Mouse (Mus musculus) left cerebral cortex, postnatal 36 days (tissue): ENCODE measurements around the gene Tbx2. TPM values are rescaled to one million over a fixed set of nuclear protein-coding genes. Genes with fewer than 3 reads are reported as not detected.

Source experiments
- DNase-seq, 2 experiments: peaks; one replicate each; pipeline ENCODE4 v3.0.0; 2021 to 2022; ENCODE audit warnings: low spot score in 2 of 2, mixed read lengths in 1 of 2
- intact Hi-C: fragments of 180-260 bp; cut with DNase I; formaldehyde crosslinking; loops from one replicate; pipeline ENCODE4 v1.15.1; 2025
- total RNA-seq, 2 experiments: library from RNA; stranded (reverse); gene quantifications; 2 replicates each; pipeline ENCODE4 v1.2.3; 2021

The Tbx2 gene
- total RNA-seq, 2 experiments from 2014 or later: 1.9 to 2.2 TPM

DNA sequence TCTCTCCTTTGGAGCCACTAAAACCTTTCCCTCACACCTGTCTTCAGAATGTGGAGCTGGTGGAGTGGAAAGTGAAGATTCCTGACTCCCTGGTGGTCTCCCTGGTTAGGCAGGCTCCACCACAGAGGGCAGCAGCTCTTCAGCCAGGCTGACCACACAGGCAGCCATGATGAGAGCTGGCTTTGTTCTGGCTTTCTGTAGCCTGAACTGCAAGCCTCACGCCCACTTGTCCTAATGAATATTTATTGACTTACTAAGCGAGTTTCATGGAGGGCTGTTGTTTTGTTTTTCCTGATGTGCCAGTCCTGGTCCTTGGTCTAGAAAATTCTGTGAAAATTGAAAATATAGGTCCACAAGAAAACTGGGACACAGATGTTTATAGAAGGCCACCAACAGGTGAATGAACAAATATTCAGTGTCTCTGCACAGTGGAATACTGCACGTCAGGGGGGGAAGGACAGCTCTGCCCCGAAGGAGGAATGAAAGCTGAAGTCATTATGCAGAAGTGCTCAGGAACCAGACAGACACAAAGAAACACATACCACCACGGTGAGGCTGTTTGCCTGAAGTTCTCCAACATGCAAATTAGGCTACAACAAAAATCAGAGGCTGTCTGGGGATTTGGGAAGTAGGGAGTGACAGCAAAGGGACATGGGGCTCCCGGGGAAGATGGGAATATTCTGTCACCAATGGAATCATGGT is 25.8 kb downstream of the Tbx2 start:
- no peak for DNase-seq
- intact Hi-C loops: no loop called here

DNA sequence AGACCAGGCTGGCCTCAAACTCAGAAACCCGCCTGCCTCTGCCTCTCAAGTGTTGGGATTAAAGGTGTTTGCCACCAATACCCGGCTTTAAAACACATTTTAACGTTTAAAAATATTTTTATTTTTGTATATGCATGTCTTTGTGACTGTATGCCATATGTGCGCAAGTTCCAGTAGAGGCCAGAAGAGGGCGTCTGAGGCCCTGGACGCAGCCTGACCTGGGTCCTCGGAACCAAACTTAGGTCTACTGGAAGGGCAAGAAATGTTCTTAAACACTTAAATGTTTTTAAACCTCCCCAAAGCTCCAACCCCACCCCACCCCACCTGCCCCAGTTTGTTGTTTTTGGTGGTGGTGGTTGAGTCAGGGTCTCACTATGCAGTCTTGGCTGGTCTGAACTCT is 32.0 kb downstream of the Tbx2 start:
- no peak for DNase-seq
- intact Hi-C loops: no loop called here

DNA sequence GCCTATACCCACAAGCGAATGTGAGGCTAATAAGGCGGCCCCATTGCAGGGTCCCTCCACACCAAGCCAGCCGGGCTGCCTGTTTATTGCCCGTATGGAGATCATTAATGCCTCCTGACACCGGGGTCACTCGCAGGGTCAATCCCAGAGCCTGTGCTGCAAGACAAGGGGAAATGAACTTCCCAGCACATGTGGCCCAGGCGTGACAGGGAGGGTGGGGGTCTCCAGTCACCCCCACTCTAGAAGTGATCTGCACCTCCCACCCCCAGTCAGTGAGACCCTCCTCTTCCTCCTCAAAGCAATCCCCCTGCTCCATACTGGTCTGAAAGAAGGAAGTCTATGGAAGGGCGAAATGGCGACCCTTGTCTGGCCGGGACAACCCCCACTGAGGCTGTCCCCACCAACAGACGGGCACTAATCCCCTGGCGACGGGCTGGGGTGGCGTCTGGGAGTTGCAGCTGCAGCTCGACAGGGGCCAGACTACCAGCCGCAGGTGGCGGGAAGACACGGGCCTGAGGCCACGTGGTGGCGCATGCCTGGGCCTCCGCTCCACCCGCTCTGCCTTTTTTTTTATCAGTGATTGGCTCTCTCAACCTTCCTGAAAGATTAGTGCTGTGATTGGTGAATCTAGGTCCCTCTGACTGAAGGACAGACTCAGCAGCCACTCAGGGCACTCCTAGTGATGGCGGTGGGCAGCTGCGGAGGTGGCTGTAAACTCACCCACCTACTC is 43.9 kb downstream of the Tbx2 start:
- DNase-seq: no peak

DNA sequence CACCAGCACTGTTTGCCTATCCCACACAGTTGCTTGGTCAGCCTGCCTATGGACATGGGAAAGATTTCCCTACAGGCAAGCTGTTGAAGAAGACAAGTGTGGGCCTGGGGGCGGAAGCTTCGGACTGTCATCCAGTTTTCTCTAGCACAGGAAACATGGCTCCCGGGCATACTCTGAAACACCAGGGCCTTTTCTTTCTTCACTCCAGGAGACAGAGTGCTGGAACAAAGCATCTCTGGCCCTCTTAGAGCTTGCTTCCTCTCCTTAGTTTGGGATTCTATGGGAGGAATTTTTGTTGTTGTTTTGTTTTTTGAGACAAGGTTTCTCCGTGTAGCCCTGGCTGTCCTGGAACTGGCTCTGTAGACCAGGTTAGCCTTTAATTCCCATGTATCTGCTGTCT is 52.1 kb downstream of the Tbx2 start:
- intact Hi-C loops: no loop called here
- no peak for DNase-seq

More for the DNA sequence above, 43.9 kb downstream of the Tbx2 start:
- intact Hi-C loops: no loop called here

DNA sequence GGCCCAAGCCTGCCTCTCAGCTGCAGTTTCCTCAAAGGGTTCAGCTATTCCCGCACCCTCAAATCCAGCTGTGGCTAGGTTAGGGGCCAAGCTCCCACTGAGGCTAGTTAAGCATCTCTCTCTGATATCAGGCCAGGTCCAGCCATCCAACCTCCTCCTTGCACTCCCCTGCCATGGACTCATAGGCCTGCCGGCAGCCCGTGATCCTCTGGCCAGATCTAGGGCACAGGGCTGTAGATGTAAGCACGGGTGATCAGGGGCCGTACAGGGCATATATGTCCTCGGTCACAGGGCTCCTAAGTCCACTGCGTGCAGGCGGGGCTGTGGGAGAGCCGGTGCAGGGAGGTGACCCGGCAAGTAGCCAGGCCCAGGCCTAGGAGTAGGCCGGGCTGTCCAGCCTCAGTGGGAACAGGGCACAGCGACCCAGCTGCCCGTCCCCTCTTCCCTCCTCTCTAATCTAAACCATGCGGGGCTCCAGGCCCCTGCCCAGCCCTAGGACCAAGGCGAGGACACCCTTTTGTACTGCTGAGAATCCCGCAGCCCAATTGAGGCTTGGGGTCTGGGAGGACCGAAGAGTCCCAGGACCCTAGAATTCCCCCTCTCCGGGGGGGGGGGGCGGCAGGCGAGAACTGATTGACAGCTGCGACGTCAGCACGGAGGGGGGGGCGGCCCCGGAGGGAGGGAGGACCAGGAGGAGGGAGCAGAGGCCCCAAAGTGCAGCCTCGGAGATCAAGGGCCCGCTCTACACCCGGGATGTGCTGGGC is 53.5 kb downstream of the Tbx2 start, which contains the start of gene Tbx4:
Tbx4 (plus strand) TSS at position 758 of the 764 bp plus-strand sequence.
- intact Hi-C loops: loop anchor here (5.0 kb wide), 1 partner anchor 44 kb away; no protein-coding TSS in a partner anchor
- no peak for DNase-seq

DNA sequence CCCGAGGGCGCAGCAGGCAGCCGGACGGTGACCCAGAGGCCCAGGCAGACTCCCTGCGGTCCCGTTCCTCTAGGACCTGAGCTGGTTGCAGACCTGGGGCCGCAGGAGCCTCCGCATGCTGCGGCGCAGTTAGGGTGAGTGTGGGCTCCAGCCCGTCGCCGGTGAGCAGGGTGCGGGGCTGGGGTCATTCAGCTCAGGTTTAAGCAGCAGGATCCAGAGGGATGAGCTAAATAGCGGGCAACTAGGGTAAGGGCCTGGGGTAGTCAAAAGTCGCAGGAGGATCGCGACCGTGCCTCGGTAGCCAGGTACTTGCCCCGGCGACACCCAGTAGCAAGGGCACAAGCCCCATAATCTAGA is 54.1 kb downstream of the Tbx2 start:
- intact Hi-C loops: loop anchor here (5.0 kb wide), 1 partner anchor 44 kb away; no protein-coding TSS in a partner anchor
- DNase-seq: no peak

DNA sequence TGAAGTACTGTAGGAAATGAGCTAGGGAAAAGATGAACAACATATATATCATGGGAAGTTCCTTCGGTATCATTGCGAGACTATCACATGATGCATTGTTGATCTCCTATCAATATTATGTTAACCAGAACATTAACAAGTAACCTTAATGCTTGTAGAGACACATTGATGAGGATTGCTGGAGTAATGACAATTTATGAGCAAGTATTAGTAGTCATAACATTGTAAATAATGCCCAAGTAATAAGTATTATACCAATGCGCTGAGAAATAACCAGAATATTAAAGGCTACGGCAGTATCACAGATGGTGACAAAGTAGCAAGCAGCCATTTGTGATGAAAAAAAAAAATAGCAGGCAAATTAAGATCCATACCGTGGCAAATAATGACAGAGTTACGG is 54.9 kb downstream of the Tbx2 start:
- no peak for DNase-seq
- intact Hi-C loops: loop anchor here (5.0 kb wide), 1 partner anchor 45 kb away; no protein-coding TSS in a partner anchor

DNA sequence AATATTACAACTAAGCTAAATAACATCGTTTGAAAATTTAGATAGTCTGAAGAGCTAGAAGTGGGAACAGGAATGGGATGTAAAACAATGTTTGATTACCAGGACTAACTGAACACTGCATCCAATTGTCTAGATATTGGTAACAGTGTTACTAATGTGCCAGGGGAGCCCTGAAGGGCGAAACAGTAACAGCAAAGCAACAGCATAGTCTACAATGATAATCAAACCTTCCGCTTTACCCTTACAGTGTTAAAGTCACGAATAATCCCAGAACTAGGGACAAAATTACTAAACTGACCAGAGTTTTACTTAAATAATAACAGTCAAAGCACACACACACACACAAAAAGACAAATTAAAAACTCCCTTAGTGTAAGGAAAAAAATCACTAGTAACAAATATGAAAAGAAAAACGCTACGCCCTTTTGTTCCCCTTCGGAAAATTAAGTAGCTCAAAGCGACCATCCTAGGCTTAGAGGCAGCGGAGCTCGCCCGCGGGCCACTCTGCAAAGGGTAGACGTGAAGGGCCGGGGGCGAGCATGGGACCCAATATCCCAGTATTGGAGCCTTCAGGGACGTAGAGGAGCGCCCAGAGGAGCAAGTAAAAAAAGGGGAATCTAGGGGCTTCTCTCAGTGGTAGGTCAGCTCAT is 55.6 kb downstream of the Tbx2 start:
- intact Hi-C loops: loop anchor here (5.0 kb wide), 1 partner anchor 46 kb away; no protein-coding TSS in a partner anchor
- no peak for DNase-seq

DNA sequence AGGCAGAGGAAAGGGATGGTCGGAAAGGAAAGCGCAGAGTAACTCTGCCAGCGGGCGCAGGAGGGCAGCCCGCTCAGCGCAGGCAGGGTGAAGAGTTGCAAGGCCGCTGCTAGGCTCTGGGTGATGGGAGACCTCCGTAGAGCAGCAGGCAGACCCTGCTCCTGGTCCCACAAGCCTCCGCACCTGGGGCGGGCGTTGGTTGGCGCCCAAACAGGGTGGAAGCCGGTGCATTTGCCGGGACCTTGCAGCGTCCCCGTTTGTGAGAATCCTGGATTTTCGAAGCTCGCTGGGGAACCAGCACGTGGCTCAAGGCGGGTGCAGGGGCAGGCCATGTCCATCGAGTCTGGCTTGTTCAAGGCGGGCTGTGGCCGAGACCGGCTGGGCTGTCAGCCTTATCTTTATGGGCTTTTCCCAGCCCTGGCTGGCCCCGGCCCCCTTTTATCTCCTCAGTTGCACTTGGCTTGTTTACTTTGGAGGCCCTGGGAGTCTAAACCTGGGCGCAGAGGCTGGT is 56.2 kb downstream of the Tbx2 start:
- intact Hi-C loops: loop anchor here (5.0 kb wide), 1 partner anchor 46 kb away; no protein-coding TSS in a partner anchor
- DNase-seq: no peak

DNA sequence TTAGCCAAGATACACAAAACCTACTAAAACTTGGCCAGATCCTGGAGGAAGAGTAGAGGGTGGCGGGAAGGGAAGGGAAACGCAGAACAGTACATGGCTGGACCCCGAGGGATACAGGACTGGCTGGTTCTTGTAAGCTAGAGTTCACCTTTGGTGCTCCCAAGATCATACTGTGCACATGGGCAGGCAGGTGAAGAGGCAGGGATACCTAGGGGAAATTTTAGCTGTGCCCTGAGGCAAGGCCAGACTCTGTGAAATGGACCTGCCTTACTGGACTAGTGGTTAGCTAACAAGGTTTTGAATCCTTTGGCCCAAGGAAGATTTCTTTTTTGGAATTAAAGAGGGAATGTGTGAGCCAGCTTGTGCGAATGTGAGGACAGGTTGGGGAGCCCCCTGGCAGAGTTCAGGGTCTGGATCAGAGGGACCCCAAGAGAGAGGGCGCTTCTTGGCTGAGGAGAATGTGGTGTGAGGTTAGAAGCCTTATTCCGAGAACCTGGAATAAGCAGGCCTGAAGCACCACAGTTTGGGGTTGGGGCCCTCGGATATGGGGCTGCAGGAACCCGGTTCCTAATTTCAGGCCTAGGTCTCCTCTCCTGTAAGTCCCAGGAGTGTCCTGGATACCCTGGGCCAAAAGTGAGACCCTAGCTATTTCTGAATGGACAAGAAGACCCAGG is 56.8 kb downstream of the Tbx2 start:
- intact Hi-C loops: loop anchor here (5.0 kb wide), 1 partner anchor 47 kb away; no protein-coding TSS in a partner anchor
- no peak for DNase-seq

DNA sequence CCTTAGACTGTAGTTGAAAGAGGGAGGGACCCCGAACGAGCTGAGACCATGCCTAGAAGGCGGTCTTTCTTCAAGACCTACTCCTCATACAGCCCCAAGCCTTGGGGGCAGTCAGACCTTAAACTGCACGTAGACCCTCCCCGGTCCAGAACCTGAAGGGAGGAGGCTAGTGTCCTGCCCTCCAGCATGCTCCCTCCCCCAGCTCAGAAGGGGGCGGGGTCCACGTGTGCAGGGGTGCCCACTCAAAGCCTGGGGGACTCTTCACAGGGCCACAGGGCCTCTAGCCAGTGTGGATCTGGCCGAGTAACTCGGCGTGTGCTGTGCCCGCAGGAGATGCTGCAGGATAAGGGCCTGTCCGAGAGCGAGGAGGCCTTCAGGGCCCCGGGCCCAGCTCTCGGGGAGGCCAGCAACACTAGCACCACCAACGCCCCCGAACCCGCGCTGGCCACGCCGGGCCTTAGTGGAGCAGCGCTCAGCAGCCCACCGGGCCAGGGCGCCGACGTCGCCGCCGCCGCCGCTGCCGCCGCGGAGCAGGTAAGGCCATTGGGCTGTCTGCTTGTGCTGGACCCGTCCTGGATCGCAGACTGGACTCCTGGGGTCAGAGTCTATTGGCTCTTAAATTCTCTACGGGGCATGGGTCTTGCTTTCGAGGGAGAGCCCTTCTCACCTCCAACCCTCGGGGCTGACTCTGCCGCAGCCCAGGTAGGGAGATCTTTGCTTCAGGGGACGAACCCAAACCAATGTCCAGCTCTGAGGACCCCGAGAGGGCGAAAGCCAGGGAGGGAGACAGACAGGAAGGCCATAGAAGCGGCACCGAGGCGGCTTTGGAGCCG is 57.6 kb downstream of the Tbx2 start:
- no peak for DNase-seq
- intact Hi-C loops: loop anchor here (5.0 kb wide), 3 partner anchors 37 to 1363 kb away; partner anchors contain the start of gene Lhx1

DNA sequence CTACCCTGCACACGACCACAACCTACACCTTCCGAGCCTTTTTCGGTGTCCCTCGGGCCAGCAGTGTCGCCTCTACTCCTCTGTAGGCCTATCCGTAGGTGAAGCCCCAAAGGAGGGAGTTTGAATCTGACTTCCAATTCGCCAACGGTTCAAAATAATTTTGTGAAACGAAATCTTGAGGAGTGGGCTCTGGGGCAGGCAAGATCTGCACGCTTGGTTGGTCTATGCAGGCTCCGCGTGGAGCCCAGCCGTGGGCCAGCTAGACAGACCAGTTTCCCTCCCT is 58.2 kb downstream of the Tbx2 start:
- intact Hi-C loops: loop anchor here (5.0 kb wide), 2 partner anchors 37 to 1363 kb away; partner anchors contain the start of gene Lhx1
- DNase-seq: no peak

DNA sequence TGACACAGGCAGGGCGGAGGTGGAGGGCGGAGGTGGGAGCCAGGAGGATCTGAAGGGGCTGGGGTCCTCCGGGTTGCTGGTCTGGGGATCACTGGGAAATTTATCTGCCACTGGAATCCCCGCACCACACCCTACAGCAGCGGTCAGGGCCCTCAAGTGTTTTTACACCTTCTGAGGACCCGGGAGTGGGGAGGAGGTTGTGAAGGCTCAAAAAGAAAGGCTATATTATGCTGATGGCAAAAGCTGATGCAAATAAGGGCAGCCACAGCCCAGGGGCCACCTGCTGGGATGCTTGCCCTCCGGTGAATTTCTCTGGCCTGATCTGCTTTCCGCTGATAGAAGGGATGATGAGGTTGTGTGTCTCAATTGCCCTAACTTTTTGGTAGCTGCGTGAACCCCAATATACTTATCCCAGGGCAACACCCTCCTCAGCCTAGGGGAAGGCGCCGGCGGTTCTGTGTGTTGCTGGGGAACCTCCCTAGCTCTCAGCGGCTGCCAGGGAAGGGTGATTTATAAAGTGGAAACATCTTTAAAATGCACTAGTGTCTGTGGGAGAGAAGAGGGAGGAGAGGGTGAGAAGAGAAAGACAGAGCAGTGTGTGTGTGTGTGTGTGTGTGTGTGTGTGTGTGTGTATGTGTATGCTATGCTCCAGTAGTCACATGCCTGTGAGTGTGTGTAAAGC is 58.8 kb downstream of the Tbx2 start:
- intact Hi-C loops: loop anchor here (5.0 kb wide), 2 partner anchors 36 to 1364 kb away; partner anchors contain the start of gene Lhx1
- no peak for DNase-seq

Other genes with a start within 250 kb of the Tbx2 start
- not detected for gene Gm11444, start 17.8 kb downstream of the Tbx2 start, total RNA-seq
- under 1 TPM; 0.17 to 0.25 TPM for gene Tbx4, start 53.9 kb downstream of the Tbx2 start, total RNA-seq